Mouse (Mus musculus) forebrain, embryonic 10.5 days (tissue): ENCODE results near the gene Cyp1a2. TPM values are rescaled to one million over a fixed set of nuclear protein-coding genes. Genes with fewer than 3 reads are reported as not detected.

ENCODE experiments used
- DNase-seq: peaks from one replicate; pipeline ENCODE4 v3.0.0-alpha.2; 2017; ENCODE audit warnings: low spot score; ENCODE audit errors: extremely low spot score
- H3K27ac ChIP-seq: fragments of 300-500 bp; sonication (generic); 2 replicates; pipeline ENCODE4 v1.5.1; 2016; ENCODE audit warnings: mild to moderate bottlenecking
- H3K27me3 ChIP-seq: fragments of 300-500 bp; sonication (generic); 2 replicates; pipeline ENCODE4 v1.6.1; 2016; ENCODE audit warnings: mild to moderate bottlenecking; ENCODE audit not compliant: poor library complexity, severe bottlenecking
- H3K36me3 ChIP-seq: fragments of 300-500 bp; sonication (generic); replicated peaks from 2 replicates; pipeline ENCODE4 v1.6.1; 2016; ENCODE audit warnings: mild to moderate bottlenecking, moderate library complexity
- H3K4me1 ChIP-seq: fragments of 300-500 bp; sonication (generic); 2 replicates; pipeline ENCODE4 v1.6.1; 2016
- H3K4me3 ChIP-seq: fragments of 300-500 bp; sonication (generic); 2 replicates; pipeline ENCODE4 v1.5.1; 2016; ENCODE audit warnings: mild to moderate bottlenecking, moderate library complexity
- H3K9me3 ChIP-seq: fragments of 300-500 bp; sonication (generic); 2 replicates; pipeline ENCODE4 v1.6.1; 2016; ENCODE audit warnings: mild to moderate bottlenecking, moderate library complexity
- WGBS: fragments of 180-500 bp; shearing (Covaris S2); methylation state at CpG from one replicate; pipeline ENCODE4 v1.1.7; 2016; 5-methylcytosine and 5-hydroxymethylcytosine counted together
- polyA plus RNA-seq: library from polyadenylated mRNA; unstranded; fragments of >200 nt; fragmentation: Nextera tagmentation; extraction: Ambion mirVana; gene quantifications from 2 replicates; pipeline ENCODE4 v1.2.1, GENCODE M21; 2016

Cyp1a2 gene
- polyA plus RNA-seq, 1 experiment from 2014 or later = not detected

DNA sequence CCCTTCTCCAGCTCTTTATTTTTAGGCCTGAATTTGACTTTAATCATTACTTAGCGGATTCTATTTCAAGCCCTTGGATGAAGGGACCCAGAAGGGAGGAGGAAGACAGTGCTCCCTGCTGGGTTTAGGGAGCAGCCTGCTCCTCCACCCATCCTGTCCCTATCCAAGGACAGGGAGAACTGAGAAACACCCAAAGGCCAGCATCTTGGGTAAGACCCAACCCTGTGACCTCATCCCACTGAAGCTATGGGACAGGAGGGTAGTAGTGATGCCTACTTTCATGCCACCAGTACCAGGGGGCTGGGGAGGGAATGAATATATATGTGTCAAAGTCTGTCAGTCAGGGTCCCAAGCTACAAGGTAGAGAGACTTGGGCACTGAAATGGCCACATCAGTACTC, 42.5 kb downstream of the Cyp1a2 start:
- no peak for DNase-seq
- WGBS = 74% methylated on average over 1 of the region's 1 CpGs
- H3K27me3 ChIP-seq = no peaks in the 10 kb centered on the region
- no peak overlapping the region for H3K4me3 ChIP-seq
- H3K4me1 ChIP-seq = peaks cover 86% of the 10 kb centered on the region
- no peak overlapping the region for H3K27ac ChIP-seq
- H3K36me3 ChIP-seq = peaks cover 32% of the 10 kb centered on the region
- no peaks in the 10 kb centered on the region for H3K9me3 ChIP-seq

DNA sequence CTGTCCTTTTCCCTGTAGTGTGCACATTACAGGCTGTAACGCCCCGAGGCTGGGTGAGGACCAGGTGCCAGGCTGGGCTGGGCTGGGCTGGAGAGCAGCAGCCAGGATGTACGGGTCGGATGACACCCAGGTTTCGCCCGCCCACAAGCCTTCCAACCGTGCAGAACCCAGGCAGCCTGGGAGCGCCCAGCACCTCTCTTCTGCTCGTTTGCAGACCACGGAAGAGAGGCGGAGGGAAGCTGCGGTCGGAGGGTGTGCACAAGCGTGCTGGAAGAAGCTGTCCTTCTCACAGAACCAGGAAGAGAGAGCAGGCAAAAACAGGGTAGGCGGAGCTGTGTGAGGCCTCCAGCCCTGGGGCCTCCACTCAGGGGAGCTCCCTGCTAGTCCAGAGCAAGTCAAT, 43.1 kb downstream of the Cyp1a2 start:
- Histone ChIP-seq H3K36me3 (peaks cover 36% of the 10 kb centered on the region), H3K27ac (peak overlapping the region; percentile 51), H3K4me3 (peak overlapping the region; percentile 19), H3K9me3 (no peaks in the 10 kb centered on the region), H3K4me1 (peaks cover 80% of the 10 kb centered on the region), H3K27me3 (no peaks in the 10 kb centered on the region)
- WGBS = 24% methylated on average over 15 of the region's 15 CpGs
- DNase-seq = no peak

DNA sequence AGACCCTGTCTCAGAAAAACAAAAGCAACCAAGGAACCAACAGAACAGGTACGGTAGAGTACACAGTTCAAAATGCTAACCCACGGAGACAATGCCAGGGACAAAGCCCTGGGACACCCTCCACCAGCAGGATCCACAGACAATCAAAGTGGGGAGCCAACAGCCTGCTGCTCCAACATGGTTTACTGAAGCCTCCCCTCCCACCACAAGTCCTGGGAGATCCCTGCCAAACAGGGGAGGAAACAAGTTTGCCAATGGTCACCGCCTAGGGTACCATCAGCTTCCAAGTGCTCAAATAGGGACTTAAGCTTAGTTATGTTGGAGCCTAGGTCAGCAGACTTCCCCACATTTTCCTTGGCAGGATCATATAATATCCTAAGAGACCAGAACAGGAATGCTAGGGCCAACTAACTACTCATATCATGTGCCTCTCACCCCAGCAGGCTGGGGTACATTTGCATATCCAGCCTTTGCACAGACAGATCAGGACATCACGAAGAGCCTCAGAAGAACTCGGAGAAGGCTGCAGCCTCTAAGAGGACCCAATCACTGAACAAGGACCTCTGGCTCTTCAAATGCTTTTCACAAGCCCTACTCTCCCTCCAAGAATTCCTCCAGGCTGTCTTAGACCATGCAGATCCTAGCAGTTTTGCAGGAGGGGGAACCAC, 43.7 kb downstream of the Cyp1a2 start:
- peaks cover 37% of the 10 kb centered on the region for H3K36me3 ChIP-seq
- H3K4me3 ChIP-seq = peak overlapping the region; percentile 19; the same call in 1 of the 2 replicates
- H3K9me3 ChIP-seq = no peaks in the 10 kb centered on the region
- DNase-seq = no peak
- H3K27me3 ChIP-seq = no peaks in the 10 kb centered on the region
- peak overlapping the region; percentile 72 for H3K27ac ChIP-seq
- peaks cover 78% of the 10 kb centered on the region for H3K4me1 ChIP-seq
- WGBS = 74% methylated on average over 5 of the region's 5 CpGs

DNA sequence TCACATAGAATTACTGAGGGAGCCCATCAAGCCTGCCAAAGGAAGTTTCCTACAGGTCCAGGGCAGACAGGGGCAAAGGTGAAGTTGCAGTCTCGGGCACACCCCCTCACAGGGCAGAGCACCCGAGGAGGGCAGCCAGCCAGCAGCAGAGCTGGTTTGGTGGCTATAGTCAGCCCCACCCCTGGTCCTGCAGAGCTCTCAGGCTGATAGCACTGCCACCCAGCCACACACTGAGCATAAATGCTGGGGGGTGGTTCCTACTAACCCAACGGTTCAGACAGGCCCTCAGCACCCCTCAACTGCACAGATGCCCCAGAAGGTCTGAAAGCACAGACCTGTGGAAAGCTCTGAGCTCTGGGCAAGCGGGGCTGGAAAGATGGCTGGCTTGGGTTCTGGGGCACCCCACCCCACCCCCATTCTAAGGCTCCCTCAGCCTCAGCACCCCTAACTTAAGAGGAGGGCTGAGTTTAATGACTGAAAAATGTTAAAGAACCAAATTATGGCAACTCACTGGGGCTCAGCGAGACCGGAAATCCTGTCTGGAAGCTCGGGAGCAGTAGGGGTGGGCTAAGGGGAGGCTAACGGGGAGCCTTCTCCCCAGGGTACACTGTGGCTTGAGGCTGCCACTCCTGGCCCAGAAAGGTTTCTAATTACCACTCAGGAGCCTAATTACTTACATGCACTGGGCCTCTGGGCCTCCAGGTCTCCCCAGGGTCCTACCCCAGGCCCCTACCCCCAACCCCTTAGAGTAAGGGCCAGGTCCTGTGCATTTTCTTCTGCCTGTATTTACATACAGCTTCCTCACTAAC, 44.6 kb downstream of the Cyp1a2 start:
- peaks cover 77% of the 10 kb centered on the region for H3K4me1 ChIP-seq
- no peaks in the 10 kb centered on the region for H3K9me3 ChIP-seq
- H3K27ac ChIP-seq = peak overlapping the region; percentile 72
- WGBS = 40% methylated on average over 8 of the region's 8 CpGs
- H3K27me3 ChIP-seq = no peaks in the 10 kb centered on the region
- H3K4me3 ChIP-seq = peak overlapping the region; percentile 13
- peaks cover 45% of the 10 kb centered on the region for H3K36me3 ChIP-seq
- no peak for DNase-seq

DNA sequence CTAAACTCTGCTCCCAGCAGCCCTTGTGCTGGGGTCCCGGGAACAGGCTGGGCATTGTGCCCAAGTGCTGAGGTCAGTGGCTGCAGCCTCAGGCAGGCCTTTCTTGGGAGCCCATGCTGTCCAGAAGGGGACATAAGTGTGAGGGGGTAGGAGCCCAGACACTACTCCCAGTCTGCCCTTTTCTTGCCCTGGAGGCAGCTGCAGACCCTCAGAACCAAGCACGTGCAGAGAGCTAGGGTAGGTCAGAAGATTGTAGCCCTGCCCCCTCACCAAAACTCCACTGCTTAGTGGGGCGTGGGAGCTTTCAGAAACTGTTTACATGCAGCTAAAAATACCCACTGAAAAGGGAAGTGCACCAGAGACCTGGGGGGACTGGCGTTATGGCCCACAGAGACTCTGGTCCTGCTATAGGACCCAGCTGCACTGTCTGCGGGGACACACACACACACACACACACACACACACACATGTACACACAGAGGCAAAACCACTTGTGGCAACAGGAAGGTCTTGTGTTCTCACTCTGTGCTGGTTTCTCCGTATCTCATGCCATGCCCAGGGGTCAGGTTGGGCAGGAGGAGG, 45.7 kb downstream of the Cyp1a2 start:
- peaks cover 53% of the 10 kb centered on the region for H3K36me3 ChIP-seq
- H3K27ac ChIP-seq = peak overlapping the region; percentile 72
- 54% methylated on average over 6 of the region's 6 CpGs for WGBS
- H3K9me3 ChIP-seq = no peaks in the 10 kb centered on the region
- no peaks in the 10 kb centered on the region for H3K27me3 ChIP-seq
- DNase-seq = no peak
- H3K4me3 ChIP-seq = no peak overlapping the region; the same call in 1 of the 2 replicates
- peaks cover 74% of the 10 kb centered on the region for H3K4me1 ChIP-seq

DNA sequence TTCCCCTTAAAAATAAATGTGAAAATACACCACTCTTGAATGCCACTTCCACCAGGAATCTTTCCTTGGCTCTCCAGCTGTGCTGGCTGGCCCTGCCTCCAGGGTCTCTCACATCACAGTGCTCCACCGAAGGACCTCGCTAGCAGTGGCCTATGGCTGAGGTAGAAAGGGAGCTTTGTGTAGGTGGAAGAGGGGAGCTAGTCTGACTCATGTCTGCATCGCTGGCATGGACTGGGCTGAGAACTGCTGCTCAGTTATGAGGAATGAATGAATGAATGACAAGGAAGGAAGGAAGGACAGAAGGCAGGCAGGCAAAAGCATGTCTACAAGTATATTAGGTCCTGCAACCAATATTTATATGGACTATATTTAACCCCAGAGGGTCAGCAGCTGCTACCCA, 46.2 kb downstream of the Cyp1a2 start:
- H3K4me1 ChIP-seq = peaks cover 69% of the 10 kb centered on the region
- no peaks in the 10 kb centered on the region for H3K27me3 ChIP-seq
- DNase-seq = no peak
- H3K36me3 ChIP-seq = peaks cover 50% of the 10 kb centered on the region
- no peak overlapping the region for H3K4me3 ChIP-seq
- H3K9me3 ChIP-seq = no peaks in the 10 kb centered on the region
- peak overlapping the region; percentile 72 for H3K27ac ChIP-seq
- 69% methylated on average over 3 of the region's 3 CpGs for WGBS

DNA sequence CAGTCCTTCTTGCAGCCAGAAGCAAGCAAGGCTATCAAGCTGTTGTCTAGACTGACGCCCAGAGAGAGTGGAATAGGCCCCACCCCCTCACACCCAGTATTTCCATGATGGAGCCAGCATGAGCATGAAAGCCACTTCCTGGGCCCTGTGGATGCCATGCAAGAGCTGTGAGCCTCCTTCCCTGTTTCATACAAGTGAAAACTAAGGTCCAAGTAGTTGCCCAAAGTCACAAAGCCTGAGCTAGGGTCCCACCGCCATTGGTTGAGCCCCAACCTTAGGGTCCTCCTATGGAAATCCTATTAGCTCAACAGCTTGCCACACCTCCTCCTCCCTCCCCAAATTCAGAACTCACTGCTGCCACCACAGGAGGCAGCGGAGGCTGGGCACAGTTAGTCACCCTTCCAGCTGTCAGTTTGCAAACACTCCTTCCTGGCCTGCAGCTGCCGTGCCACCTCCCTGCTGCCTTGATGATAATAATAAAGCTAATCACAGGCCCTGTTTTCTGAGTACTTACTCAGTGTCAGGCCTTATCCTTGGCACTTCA, 50.0 kb downstream of the Cyp1a2 start:
- 46% methylated on average over 4 of the region's 4 CpGs for WGBS
- Histone ChIP-seq H3K4me3 (no peak overlapping the region), H3K4me1 (peaks cover 32% of the 10 kb centered on the region), H3K27ac (no peak overlapping the region), H3K9me3 (no peaks in the 10 kb centered on the region), H3K36me3 (peaks cover 73% of the 10 kb centered on the region), H3K27me3 (no peaks in the 10 kb centered on the region)
- DNase-seq = no peak

DNA sequence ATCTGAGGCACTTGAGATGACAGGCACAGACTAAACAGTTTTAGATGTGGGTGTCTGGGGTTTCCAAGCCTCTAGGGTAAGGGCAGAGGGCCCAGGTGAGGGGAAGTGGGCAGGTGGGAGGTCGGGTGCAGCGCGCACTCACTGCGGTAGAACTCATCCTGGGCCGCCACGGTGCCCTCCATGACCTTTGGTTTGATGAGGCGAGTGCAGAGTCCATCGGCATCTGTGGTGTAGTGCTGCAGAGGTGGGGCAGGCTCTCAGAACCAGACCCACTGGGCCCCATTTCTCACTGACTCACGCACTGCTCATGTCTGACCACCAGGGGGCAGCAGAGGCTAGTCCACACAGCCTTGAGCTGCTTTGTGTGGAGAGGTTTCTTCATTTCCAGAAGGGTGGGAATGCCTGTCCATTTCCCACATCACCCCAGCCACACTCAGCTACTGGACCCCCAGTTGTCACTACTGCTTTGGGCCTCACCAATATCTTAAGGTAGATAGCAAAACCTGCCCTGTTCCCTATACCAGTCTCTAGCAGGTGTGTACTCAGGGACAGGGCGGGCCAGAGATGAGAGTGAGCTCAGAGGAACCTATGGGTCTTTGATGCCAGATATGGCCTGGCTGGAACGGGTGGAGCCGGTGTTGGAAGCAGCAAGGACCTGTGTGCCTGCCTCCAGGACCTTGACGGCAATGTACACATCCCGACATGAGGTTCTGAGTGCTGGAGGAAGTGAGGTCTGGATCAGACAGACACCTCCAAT, 54.2 kb downstream of the Cyp1a2 start:
- WGBS = 75% methylated on average over 14 of the region's 14 CpGs
- no peak overlapping the region for H3K27ac ChIP-seq
- H3K9me3 ChIP-seq = no peaks in the 10 kb centered on the region
- DNase-seq = peak; percentile 76
- H3K27me3 ChIP-seq = no peaks in the 10 kb centered on the region
- peaks cover 26% of the 10 kb centered on the region for H3K4me1 ChIP-seq
- H3K36me3 ChIP-seq = peaks cover 97% of the 10 kb centered on the region
- no peak overlapping the region; the same call in 1 of the 2 replicates for H3K4me3 ChIP-seq

DNA sequence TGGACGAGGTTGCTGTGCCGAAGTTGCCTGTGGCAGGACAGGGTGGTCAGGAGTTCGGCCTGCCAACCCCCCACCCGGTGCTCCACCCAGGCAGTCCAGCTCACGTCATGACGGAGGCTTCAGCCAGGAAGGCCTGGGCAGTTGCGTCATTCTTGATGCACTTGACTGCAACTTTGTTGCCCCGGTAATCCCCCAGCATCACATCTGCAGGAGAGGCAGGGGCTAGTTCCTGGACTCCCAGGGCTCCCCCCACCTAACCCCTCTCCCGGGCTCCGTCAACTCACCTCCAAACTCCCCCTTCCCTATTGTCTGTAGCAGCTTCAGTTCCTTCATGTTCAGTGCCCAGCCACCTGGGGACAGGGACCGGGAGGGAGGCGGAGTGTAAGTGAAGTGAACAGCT, 54.8 kb downstream of the Cyp1a2 start:
- Histone ChIP-seq H3K4me1 (peaks cover 24% of the 10 kb centered on the region), H3K27me3 (no peaks in the 10 kb centered on the region), H3K27ac (no peak overlapping the region), H3K4me3 (no peak overlapping the region; the same call in 1 of the 2 replicates), H3K36me3 (peaks cover 97% of the 10 kb centered on the region), H3K9me3 (no peaks in the 10 kb centered on the region)
- 94% methylated on average over 12 of the region's 12 CpGs for WGBS
- DNase-seq = no peak

DNA sequence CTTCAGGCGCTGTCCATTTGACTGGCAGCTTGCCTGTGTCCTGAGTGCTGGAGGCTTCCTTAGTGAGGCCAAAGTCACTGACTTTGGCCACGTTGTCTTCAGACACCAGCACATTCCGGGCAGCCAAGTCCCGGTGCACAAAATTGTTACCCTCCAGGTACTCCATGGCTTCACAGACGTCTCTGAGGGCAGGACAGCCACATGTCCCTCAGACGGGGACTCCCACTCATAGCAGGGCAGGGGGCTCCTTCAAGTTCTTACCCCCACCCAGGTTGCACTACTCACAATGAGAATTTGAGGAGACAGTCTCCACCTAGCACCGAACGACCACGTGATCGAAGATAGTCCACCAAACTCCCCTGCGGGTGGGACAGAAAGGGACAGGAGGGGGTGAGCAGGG, 55.6 kb downstream of the Cyp1a2 start:
- Histone ChIP-seq H3K27me3 (no peaks in the 10 kb centered on the region), H3K9me3 (no peaks in the 10 kb centered on the region), H3K36me3 (peaks cover 89% of the 10 kb centered on the region), H3K27ac (no peak overlapping the region), H3K4me1 (peaks cover 20% of the 10 kb centered on the region), H3K4me3 (no peak overlapping the region)
- no peak for DNase-seq
- WGBS = 92% methylated on average over 11 of the region's 11 CpGs

DNA sequence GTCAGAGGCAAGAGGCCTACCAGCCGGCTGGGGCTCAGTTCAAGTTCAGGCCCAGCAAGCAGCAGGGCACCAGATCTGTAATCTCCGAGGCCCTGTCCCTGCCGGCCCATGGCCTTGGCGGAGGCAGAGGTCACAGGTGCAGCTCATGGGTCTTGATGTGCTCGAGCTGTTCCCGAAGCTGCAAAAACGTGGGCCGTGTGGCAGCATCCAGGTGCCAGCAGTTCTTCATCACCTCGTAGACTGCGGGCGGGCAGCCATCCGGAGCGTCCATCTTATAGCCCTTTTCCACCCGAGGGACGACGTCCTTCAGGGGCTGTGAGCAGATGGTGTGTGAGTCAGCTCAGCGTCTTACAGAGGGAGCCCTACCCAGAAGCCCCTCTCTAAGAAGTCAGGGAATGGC, 56.3 kb downstream of the Cyp1a2 start:
- H3K4me1 ChIP-seq = peaks cover 20% of the 10 kb centered on the region
- no peaks in the 10 kb centered on the region for H3K9me3 ChIP-seq
- H3K4me3 ChIP-seq = no peak overlapping the region
- peaks cover 85% of the 10 kb centered on the region for H3K36me3 ChIP-seq
- DNase-seq = no peak
- WGBS = 93% methylated on average over 17 of the region's 17 CpGs
- H3K27ac ChIP-seq = no peak overlapping the region
- H3K27me3 ChIP-seq = no peaks in the 10 kb centered on the region
